24 mouse cellular contexts compared by ENCODE assay signal in the genomic region with DNA sequence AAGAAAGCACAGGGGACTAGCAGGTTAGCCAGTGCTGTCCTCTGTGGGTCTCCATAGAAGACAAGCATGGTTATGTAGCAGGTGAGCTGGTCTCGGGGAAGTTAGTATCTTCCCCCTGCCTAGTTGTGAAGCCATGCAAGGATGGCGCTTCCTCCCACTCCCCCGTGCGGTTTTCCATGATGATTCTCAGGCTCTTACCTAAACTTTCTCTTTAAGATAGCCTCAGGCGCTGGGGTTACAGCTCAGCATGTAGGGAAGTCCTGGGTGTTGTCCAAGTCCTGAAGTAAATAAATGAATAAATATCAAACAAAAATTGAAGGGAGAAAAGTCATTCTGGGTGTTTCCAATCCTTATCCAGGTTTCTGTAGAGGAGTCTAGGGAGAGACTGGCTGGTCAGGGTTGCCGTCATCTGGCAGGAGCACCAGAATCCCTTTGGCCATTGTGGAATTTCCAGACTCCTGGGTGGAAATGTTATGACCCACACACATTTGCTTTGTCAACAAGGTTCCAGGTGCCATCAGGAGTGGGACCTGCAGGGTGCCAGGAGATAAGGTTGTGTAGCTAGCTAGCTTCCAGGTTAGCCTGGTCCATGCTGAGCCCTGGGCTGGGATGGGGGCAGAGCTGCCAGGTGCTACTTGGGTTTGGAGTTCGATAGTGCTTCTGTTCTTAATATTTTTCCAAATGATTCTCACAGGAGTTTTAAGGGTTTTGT. TPM values are rescaled to one million over a fixed set of nuclear protein-coding genes. Genes with fewer than 3 reads are reported as not detected.
A peak's percentile ranks its signal among the peaks of the same experiment; 100 is the strongest.
DNase-seq lines count a peak whose midpoint lies in the region; ATAC-seq and TF ChIP-seq lines count a peak whose summit lies in the region.
"Had no signal": no experiment of that assay in that cellular context is flagged by ENCODE, and none has a peak within 500 bp of the region (broad histone marks: within the 10 kb centered on the region; RNA-seq: fewer than 3 reads in every experiment).

No protein-coding gene starts in this region.

- no peaks in the 10 kb centered on the region for H3K27me3 ChIP-seq in liver, adult 2 months (ENCODE audit: control insufficient read depth, insufficient read depth, low read length)
- H3K27me3 ChIP-seq in liver, embryonic 12.5 days (replicated peaks): no peaks in the 10 kb centered on the region
- H3K27me3 ChIP-seq in small intestine, adult 2 months (ENCODE audit: control insufficient read depth, insufficient read depth, low read length): no peaks in the 10 kb centered on the region
- H3K27me3 ChIP-seq: heart, embryonic 13.5 days; limb, embryonic 12.5 days; lung, embryonic 15.5 days; neural tube, embryonic 12.5 days had no signal

- TF ChIP-seq CTCF in liver, adult 2 months (IDR thresholded peaks at IDR 0.05; ENCODE audit: low read depth, low read length): no peak
- no peak for TF ChIP-seq CTCF in small intestine, adult 2 months (IDR thresholded peaks at IDR 0.05; ENCODE audit: extremely low read depth, insufficient read length, insufficient replicate concordance, low read depth, low read length)

- intact Hi-C loops in heart, postnatal 25 days (cut with DNase I): no loop called here

- TF ChIP-seq POLR2A in liver, adult 2 months (IDR thresholded peaks at IDR 0.05; ENCODE audit: extremely low read depth, insufficient read depth, low read length): no peak
- no peak for TF ChIP-seq POLR2A in small intestine, adult 2 months (IDR thresholded peaks at IDR 0.05; ENCODE audit: low read depth, low read length)

- H3K4me1 ChIP-seq in liver, adult 2 months (ENCODE audit: control insufficient read depth, insufficient read depth, low read length): peaks cover 52% of the 10 kb centered on the region
- H3K4me1 ChIP-seq in liver, embryonic 12.5 days: peaks cover 90% of the 10 kb centered on the region
- peaks cover 52% of the 10 kb centered on the region for H3K4me1 ChIP-seq in small intestine, adult 2 months (ENCODE audit: control insufficient read depth, insufficient read depth, insufficient read length, low read length)

- ATAC-seq in liver, embryonic 12.5 days: no peak
- ATAC-seq: forebrain, embryonic 14.5 days; hindbrain, embryonic 16.5 days had no signal

- H3K27ac ChIP-seq in liver, adult 2 months (replicated peaks; ENCODE audit: insufficient read depth, low read depth, low read length): peak overlapping the region; percentile 78
- peak overlapping the region; percentile 94 for H3K27ac ChIP-seq in liver, embryonic 12.5 days
- H3K27ac ChIP-seq in small intestine, adult 2 months (ENCODE audit: insufficient read depth, low read depth, low read length): peak overlapping the region; percentile 33; the same call in 1 of the 2 replicates
- H3K27ac ChIP-seq: neural tube, embryonic 12.5 days had no signal

- no peak overlapping the region for H3K4me2 ChIP-seq in liver, embryonic 12.5 days
- H3K4me2 ChIP-seq: heart, embryonic 13.5 days; limb, embryonic 12.5 days; lung, embryonic 15.5 days; midbrain, embryonic 11.5 days had no signal

- peaks cover 4% of the 10 kb centered on the region for H3K36me3 ChIP-seq in liver, adult 2 months (ENCODE audit: control insufficient read depth, insufficient read depth, low read length)
- H3K36me3 ChIP-seq in liver, embryonic 12.5 days: peaks cover 48% of the 10 kb centered on the region
- peaks cover 19% of the 10 kb centered on the region for H3K36me3 ChIP-seq in small intestine, adult 2 months (ENCODE audit: control insufficient read depth, insufficient read depth, low read length)

- peaks cover 47% of the 10 kb centered on the region for H3K79me2 ChIP-seq in liver, adult 2 months (ENCODE audit: control insufficient read depth, insufficient read depth, low read length)

- H3K4me3 ChIP-seq in liver, adult 2 months (ENCODE audit: insufficient read depth, low read depth, low read length): no peak overlapping the region
- H3K4me3 ChIP-seq in liver, embryonic 12.5 days: no peak overlapping the region
- H3K4me3 ChIP-seq in small intestine, adult 2 months (ENCODE audit: low read depth, low read length): no peak overlapping the region
- H3K4me3 ChIP-seq: heart, embryonic 13.5 days; limb, embryonic 12.5 days; lung, embryonic 15.5 days; neural tube, embryonic 12.5 days had no signal

- no peak overlapping the region for H3K9ac ChIP-seq in liver, adult 2 months (ENCODE audit: low read depth, low read length)
- 0 out of 2 replicates have a peak overlapping the region, but pooled peaks have one; percentile 9 for H3K9ac ChIP-seq in liver, embryonic 12.5 days
- H3K9ac ChIP-seq: heart, embryonic 13.5 days; limb, embryonic 12.5 days; lung, embryonic 15.5 days; neural tube, embryonic 12.5 days had no signal

- H3K9me3 ChIP-seq in liver, embryonic 12.5 days (replicated peaks): no peaks in the 10 kb centered on the region
- H3K9me3 ChIP-seq: heart, embryonic 13.5 days; limb, embryonic 12.5 days; lung, embryonic 15.5 days; neural tube, embryonic 12.5 days had no signal

- 38% methylated on average over 7 of the region's 7 CpGs for WGBS in liver, adult 2 months
- 87% methylated on average over 7 of the region's 7 CpGs for WGBS in liver, embryonic 12.5 days (ENCODE audit: insufficient replicate concordance)
- WGBS in small intestine, adult 2 months: 73% methylated on average over 7 of the region's 7 CpGs

- DNase-seq in heart, adult 11 months: peak; percentile 76
- DNase-seq in heart, postnatal 25 days (ENCODE audit: low spot score): no peak
- peak; percentile 85 for DNase-seq in liver, adult 2 months (ENCODE audit: extremely low read depth, low read depth, low spot score)
- no peak for DNase-seq in liver
- no peak for DNase-seq in adrenal gland, adult (ENCODE audit: inconsistent age in 2 of 2, low spot score in 1 of 2)
- DNase-seq in gastrocnemius, postnatal 25 days: no peak
- DNase-seq: adrenal gland, adult 8-10 months; gastrocnemius, postnatal 36 days; heart, postnatal 36 days; layer of hippocampus, adult 9-11 months; thymus, postnatal 25 days had no signal

RNA-seq across cellular contexts. Expression of gene Gm10277, which starts 5.3 kb away (rescaled TPM):
- not detected for total RNA-seq in heart, postnatal 25 days (2021)
- not detected in 2 replicates for total RNA-seq in liver, adult 2 months (2014; rRNA removed)
- polyA plus RNA-seq in liver, adult 2 months (2012; rRNA removed): not detected in 2 replicates
- polyA plus RNA-seq in liver, embryonic 12.5 days (2016; fragmentation: Nextera tagmentation; extraction: Ambion mirVana): 1.2 and 1.6 TPM in 2 replicates
- polyA plus RNA-seq in small intestine, adult 2 months (2012; rRNA removed): not detected in 2 replicates
- total RNA-seq in gastrocnemius, postnatal 25 days (2021): not detected
- total RNA-seq: adrenal gland, adult 8-10 months; gastrocnemius, postnatal 36 days; heart, postnatal 36 days; left cerebral cortex, adult 8-10 months; monocyte, adult 5-6 weeks had no signal
- polyA plus RNA-seq: testis, adult 2 months had no signal

RNA-seq across cellular contexts. Expression of gene Myo18a, which starts 19.2 kb away (rescaled TPM):
- 100 to 1,000 TPM; 273 to 280 TPM for total RNA-seq in heart, postnatal 25 days (2021)
- 28.6 and 33.7 TPM in 2 replicates for total RNA-seq in liver, adult 2 months (2014; rRNA removed)
- polyA plus RNA-seq in liver, adult 2 months (2012; rRNA removed): 33.8 and 42.0 TPM in 2 replicates
- 28.8 and 30.3 TPM in 2 replicates for polyA plus RNA-seq in liver, embryonic 12.5 days (2016; fragmentation: Nextera tagmentation; extraction: Ambion mirVana)
- 66.4 and 149 TPM in 2 replicates for polyA plus RNA-seq in small intestine, adult 2 months (2012; rRNA removed)
- 100 to 1,000 TPM; 329 to 377 TPM for total RNA-seq in gastrocnemius, postnatal 25 days (2021)

RNA-seq across cellular contexts. Expression of gene Cryba1, which starts 57.2 kb away (rescaled TPM):
- not detected for total RNA-seq in heart, postnatal 25 days (2021)
- not detected in 2 replicates for total RNA-seq in liver, adult 2 months (2014; rRNA removed)
- polyA plus RNA-seq in liver, adult 2 months (2012; rRNA removed): not detected in 2 replicates
- polyA plus RNA-seq in liver, embryonic 12.5 days (2016; fragmentation: Nextera tagmentation; extraction: Ambion mirVana): not detected in 2 replicates
- not detected in 2 replicates for polyA plus RNA-seq in small intestine, adult 2 months (2012; rRNA removed)
- not detected for total RNA-seq in gastrocnemius, postnatal 25 days (2021)
- total RNA-seq: adrenal gland, adult 8-10 months; common myeloid progenitor, adult 5-6 weeks; gastrocnemius, postnatal 36 days; heart, postnatal 36 days; left cerebral cortex, adult 8-10 months; monocyte, adult 5-6 weeks had no signal
- polyA plus RNA-seq: limb, embryonic 12.5 days; lung, embryonic 15.5 days; testis, adult 2 months had no signal

Comparison
In these comparisons a context has a peak if more than half of its experiments do, and no peak if none do; other contexts are left out.
1. DNase-seq: peak in heart, adult 11 months (single experiment) and liver, adult 2 months (single experiment); none in heart, postnatal 25 days (single experiment), liver (single experiment), adrenal gland, adult (0 of 2) and gastrocnemius, postnatal 25 days (single experiment).
2. H3K27ac ChIP-seq: peak in every context shown above with its lines; median percentile 94 in liver, embryonic 12.5 days; 78 in liver, adult 2 months; 33 in small intestine, adult 2 months.